Mouse (Mus musculus): ENCODE results near the gene Ttc16.

GRCm38 (mm10) chr2:32734933-32735332, 40.5 kb downstream of the Ttc16 start:
- no peak for TF ChIP-seq POLR2A (IDR thresholded peaks at IDR 0.05; ENCODE audit: low read depth, low read length)
- no peak for TF ChIP-seq CTCF (IDR thresholded peaks at IDR 0.05; ENCODE audit: extremely low read depth, insufficient read length, insufficient replicate concordance, low read depth, low read length)
